Mouse (Mus musculus) heart, adult 10 weeks (tissue): ENCODE data around the gene Drd2. TPM values are rescaled to one million over a fixed set of nuclear protein-coding genes. Genes with fewer than 3 reads are reported as not detected.

ENCODE experiments used
- polyA plus RNA-seq: library from polyadenylated mRNA; stranded (reverse); fragments of 350-450 nt; fragmentation: Illumina TruSeq; extraction: RNeasy Lipid Tissue Mini Kit (QIAGEN cat#74804); gene quantifications from one replicate; pipeline ENCODE4 v1.2.3, GENCODE M21; 2014; ENCODE audit warnings: low read depth, low replicate concordance

Gene Drd2
- polyA plus RNA-seq = 3.4 TPM

DNA sequence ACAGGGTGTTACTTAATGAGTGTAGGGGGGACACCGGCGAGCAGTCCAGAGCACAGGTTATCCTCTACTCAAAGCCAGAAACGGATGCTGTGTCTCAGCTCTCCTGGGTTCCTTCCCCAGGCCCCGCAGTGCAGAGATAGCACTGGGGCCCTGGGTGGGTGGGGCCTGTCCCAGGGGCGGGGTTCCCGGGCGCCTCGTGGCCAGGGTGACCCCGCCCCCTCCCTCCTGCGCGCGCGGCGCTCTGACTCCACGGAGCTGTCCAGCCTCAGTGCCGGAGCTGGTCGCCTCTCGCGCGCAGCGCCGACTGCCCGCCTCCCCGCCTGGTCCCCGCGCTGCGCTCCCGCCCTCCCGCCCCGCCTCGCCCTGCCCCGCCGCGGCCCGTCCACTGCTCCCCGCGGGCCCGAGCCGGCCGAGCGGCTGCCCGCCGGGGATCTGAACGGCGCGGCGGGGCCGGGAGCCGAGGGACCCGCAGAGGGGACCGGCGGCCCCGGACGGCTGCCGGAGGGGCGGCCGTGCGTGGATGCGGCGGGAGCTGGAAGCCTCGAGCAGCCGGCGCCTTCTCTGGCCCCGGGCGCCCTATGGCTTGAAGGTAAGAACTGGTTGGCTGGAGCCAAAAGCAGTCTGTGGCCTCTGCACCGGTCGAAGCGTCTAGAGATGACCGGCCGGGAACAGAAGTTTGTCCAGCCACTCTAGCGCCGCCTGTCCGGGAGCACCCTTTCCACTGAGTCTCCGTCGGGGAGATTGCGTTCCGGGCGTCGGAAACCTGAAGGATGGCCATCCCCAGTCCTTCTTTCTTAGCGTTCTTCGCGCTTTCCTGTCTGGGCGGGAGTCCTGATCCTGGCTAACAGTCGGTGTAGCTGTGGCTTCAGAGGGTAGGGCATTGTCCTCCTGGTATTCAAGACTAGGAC is at the start of gene Drd2:
Drd2 (plus strand) TSS at position 492 of the 908 bp plus-strand sequence.

GRCm38 (mm10) chr9:49426921-49427320 is 86.5 kb downstream of the Drd2 start, which contains the start of gene Ankk1:
Gene Ankk1, minus strand, starts transcription at chr9:49427021.

Other genes with a start within 250 kb of the Drd2 start
- not detected for gene Gm4894, start 90.1 kb upstream of the Drd2 start, polyA plus RNA-seq
- not detected for gene Ankk1, start 86.4 kb downstream of the Drd2 start, polyA plus RNA-seq
- 25.5 TPM for gene Ttc12, start 145.6 kb downstream of the Drd2 start, polyA plus RNA-seq